Mouse (Mus musculus) CH12.LX (cell line): ENCODE data around the gene Glipr1l2. TPM values are rescaled to one million over a fixed set of nuclear protein-coding genes. Genes with fewer than 3 reads are reported as not detected.
A peak's percentile ranks its signal among the peaks of the same experiment; 100 is the strongest.

ENCODE experiments used
- DNase-seq: peaks from one replicate; pipeline ENCODE4 v3.0.0-alpha.2; 2013; ENCODE audit errors: extremely low read depth
- H3K27ac ChIP-seq: 2 replicates; pipeline ENCODE4 v1.5.1; 2012; ENCODE audit warnings: low read depth, mild to moderate bottlenecking, control low read depth, moderate library complexity; ENCODE audit not compliant: insufficient read depth
- H3K27me3 ChIP-seq: replicated peaks from 2 replicates; pipeline ENCODE3; 2012; ENCODE audit warnings: inconsistent platforms
- H3K36me3 ChIP-seq, 2 experiments: replicated peaks in 1 of 2; 2 replicates each; pipeline versions ENCODE3 to v1.6.1; 2012; ENCODE audit warnings: inconsistent platforms in 1 of 2, low read length in 1 of 2, mild to moderate bottlenecking in 1 of 2, mixed read lengths in 1 of 2, moderate library complexity in 1 of 2; ENCODE audit not compliant: control insufficient read depth in 1 of 2, insufficient read depth in 1 of 2
- H3K4me1 ChIP-seq, 2 experiments: 2 replicates each; pipeline ENCODE4 v1.6.1; 2012; ENCODE audit warnings: inconsistent platforms in 1 of 2, moderate library complexity in 1 of 2; ENCODE audit not compliant: insufficient read depth in 2 of 2, control insufficient read depth in 1 of 2
- H3K4me2 ChIP-seq: 2 replicates; pipeline ENCODE4 v1.6.1; 2012; ENCODE audit warnings: low read depth, mild to moderate bottlenecking, control low read depth; ENCODE audit not compliant: poor library complexity, insufficient read depth, severe bottlenecking
- H3K4me3 ChIP-seq, 3 experiments: fragments of 150-350 bp in 1 of 3; sonication (generic) in 1 of 3; replicated peaks in 1 of 3; 2 replicates each; pipeline versions ENCODE3 to v1.5.1; 2011 to 2012; ENCODE audit warnings: low read depth in 2 of 3, low read length in 2 of 3, mild to moderate bottlenecking in 2 of 3, moderate library complexity in 2 of 3, control low read depth in 1 of 3, improper control_type of control experiment in 1 of 3, inconsistent platforms in 1 of 3, mixed read lengths in 1 of 3; ENCODE audit not compliant: poor library complexity in 1 of 3
- H3K79me2 ChIP-seq: replicated peaks from 2 replicates; pipeline ENCODE4 v1.6.1; 2012; ENCODE audit warnings: mild to moderate bottlenecking, moderate library complexity; ENCODE audit not compliant: control insufficient read depth, poor library complexity, insufficient read depth, severe bottlenecking; ENCODE audit errors: extremely low read depth
- H3K9ac ChIP-seq: 2 replicates; pipeline ENCODE4 v1.6.1; 2012; ENCODE audit warnings: low read depth, mild to moderate bottlenecking, control low read depth, moderate library complexity; ENCODE audit not compliant: insufficient read depth
- H3K9me3 ChIP-seq: replicated peaks from 2 replicates; pipeline ENCODE3; 2012; ENCODE audit warnings: low read length, inconsistent platforms, mixed read lengths
- BHLHE40 ChIP-seq: IDR thresholded peaks from 2 replicates; pipeline ENCODE4 v1.6.1; 2011; ENCODE audit warnings: mild to moderate bottlenecking, low read depth, low read length, improper control_type of control experiment
- CTCF ChIP-seq, 2 experiments: IDR thresholded peaks in 1 of 2; conservative IDR thresholded peaks in 1 of 2; 2 replicates each; pipeline ENCODE4 v1.5.1; 2011 to 2012; ENCODE audit warnings: low read depth in 2 of 2, low read length in 2 of 2, improper control_type of control experiment in 1 of 2, inconsistent platforms in 1 of 2, mild to moderate bottlenecking in 1 of 2, moderate library complexity in 1 of 2
- ELF1 ChIP-seq: IDR thresholded peaks from 2 replicates; pipeline ENCODE4 v1.6.1; 2014; ENCODE audit warnings: low read depth, mild to moderate bottlenecking, inconsistent platforms, low read length, improper control_type of control experiment
- EP300 ChIP-seq: IDR thresholded peaks from 2 replicates; pipeline ENCODE4 v1.6.1; 2011; ENCODE audit warnings: low read length, improper control_type of control experiment
- HCFC1 ChIP-seq: IDR thresholded peaks from 2 replicates; pipeline ENCODE4 v1.6.1; 2012; ENCODE audit warnings: low read depth, mild to moderate bottlenecking, inconsistent platforms, low read length, improper control_type of control experiment
- JUN ChIP-seq: IDR thresholded peaks from 2 replicates; pipeline ENCODE4 v1.6.1; 2011; ENCODE audit warnings: low read depth, mild to moderate bottlenecking, low read length, improper control_type of control experiment, moderate library complexity; ENCODE audit not compliant: insufficient read depth
- MAFK ChIP-seq: IDR thresholded peaks from 2 replicates; pipeline ENCODE4 v1.6.1; 2011; ENCODE audit warnings: low read length, improper control_type of control experiment; ENCODE audit not compliant: insufficient replicate concordance
- MEF2A ChIP-seq: IDR thresholded peaks from 2 replicates; pipeline ENCODE4 v1.6.1; 2014; ENCODE audit warnings: low read depth, mild to moderate bottlenecking, inconsistent platforms, low read length, improper control_type of control experiment, borderline replicate concordance
- MXI1 ChIP-seq: IDR thresholded peaks from 2 replicates; pipeline ENCODE4 v1.6.1; 2011; ENCODE audit warnings: mild to moderate bottlenecking, low read depth, low read length, improper control_type of control experiment
- NELFE ChIP-seq: IDR thresholded peaks from 2 replicates; pipeline ENCODE4 v1.6.1; 2011; ENCODE audit warnings: low read depth, low read length, improper control_type of control experiment
- NRF1 ChIP-seq: IDR thresholded peaks from 2 replicates; pipeline ENCODE4 v1.6.1; 2014; ENCODE audit warnings: low read depth, mild to moderate bottlenecking, inconsistent platforms, low read length, improper control_type of control experiment, moderate library complexity
- POLR2A ChIP-seq: IDR thresholded peaks from 2 replicates; pipeline ENCODE4 v1.6.1; 2011; ENCODE audit warnings: low read depth, mild to moderate bottlenecking, improper control_type of control experiment, low read length
- POLR2AphosphoS2 ChIP-seq: IDR thresholded peaks from 2 replicates; pipeline ENCODE4 v1.6.1; 2011; ENCODE audit warnings: low read depth, low read length, improper control_type of control experiment
- RAD21 ChIP-seq: IDR thresholded peaks from 2 replicates; pipeline ENCODE4 v1.6.1; 2011; ENCODE audit warnings: low read depth, mild to moderate bottlenecking, low read length, improper control_type of control experiment, moderate library complexity
- SIN3A ChIP-seq: IDR thresholded peaks from 2 replicates; pipeline ENCODE4 v1.6.1; 2012; ENCODE audit warnings: low read length, improper control_type of control experiment, inconsistent platforms
- SMC3 ChIP-seq: IDR thresholded peaks from 2 replicates; pipeline ENCODE4 v1.6.1; 2011; ENCODE audit warnings: low read depth, low read length, improper control_type of control experiment
- TCF12 ChIP-seq: IDR thresholded peaks from 2 replicates; pipeline ENCODE4 v1.6.1; 2014; ENCODE audit warnings: low read depth, mild to moderate bottlenecking, inconsistent platforms, low read length, improper control_type of control experiment
- USF1 ChIP-seq: IDR thresholded peaks from 2 replicates; pipeline ENCODE4 v1.6.1; 2014; ENCODE audit warnings: low read depth, mild to moderate bottlenecking, inconsistent platforms, low read length, improper control_type of control experiment
- USF2 ChIP-seq: conservative IDR thresholded peaks from 2 replicates; pipeline ENCODE4 v1.6.1; 2011; ENCODE audit warnings: low read depth, low read length, improper control_type of control experiment
- ZMIZ1 ChIP-seq: IDR thresholded peaks from 2 replicates; pipeline ENCODE4 v1.6.1; 2012; ENCODE audit warnings: low read depth, mild to moderate bottlenecking, inconsistent platforms, low read length, improper control_type of control experiment
- dilution Hi-C: fragments of 300-500 bp; cut with MboI; formaldehyde crosslinking; loops from 2 replicates; pipeline ENCODE4 v1.14.3; 2020; ENCODE audit warnings: low sequenced_read_pairs; ENCODE audit not compliant: extremely low pct_unique_long_range_greater_than_20kb, extremely low pct_ligation_motif_present
- in situ Hi-C: fragments of 300-500 bp; cut with MboI; formaldehyde crosslinking; loops from 3 replicates; pipeline ENCODE4 v1.14.3; 2019; ENCODE audit warnings: low sequenced_read_pairs, low pct_ligation_motif_present, low pct_unique_long_range_greater_than_20kb, mixed read lengths
- polyA plus RNA-seq: library from polyadenylated mRNA; unstranded; fragments of >175 nt; gene quantifications from 2 replicates; pipeline ENCODE4 v1.2.1, GENCODE M21; 2012; ENCODE audit warnings: low read depth; ENCODE audit not compliant: insufficient read length
- total RNA-seq, 2 experiments: library from RNA; depleted of rRNA; stranded (reverse); fragments of 300-350 nt in 1 of 2; fragments of >200 nt in 1 of 2; gene quantifications; 2 replicates each; pipeline ENCODE4 v1.2.3; 2012 to 2014

The Glipr1l2 gene
- total and polyA plus RNA-seq, 3 experiments = not detected

GRCm38 (mm10) chr10:112138050-112138870 lies 55.1 kb downstream of the Glipr1l2 start:
- no peak overlapping the region for H3K4me3 ChIP-seq
- in situ Hi-C loops = no loop called here
- peak; percentile 61 for DNase-seq
- H3K79me2 ChIP-seq = no peaks in the 10 kb centered on the region
- H3K27ac ChIP-seq = no peak overlapping the region
- 0 out of 4 replicates have a peak, but pooled peaks cover 0 to 2% of the 10 kb centered on the region in 2 experiments for H3K4me1 ChIP-seq
- H3K27me3 ChIP-seq = no peaks in the 10 kb centered on the region
- H3K36me3 ChIP-seq = no peaks in the 10 kb centered on the region
- peak overlapping the region; percentile 47 for H3K4me2 ChIP-seq
- no peaks in the 10 kb centered on the region for H3K9me3 ChIP-seq
- no peak overlapping the region for H3K9ac ChIP-seq
- no peak for TF ChIP-seq POLR2AphosphoS2
- TF ChIP-seq USF1 = no peak
- no peak for TF ChIP-seq MAFK
- peak; percentile 82 for TF ChIP-seq NRF1
- TF ChIP-seq CTCF (conservative IDR thresholded peaks at IDR 0.05 in 1 of 2, IDR thresholded peaks at IDR 0.05 in 1 of 2; ENCODE audit: low read depth in 2 of 2, low read length in 2 of 2) = peak; percentile 39 to 65; a peak in 3 of 4 replicates
- TF ChIP-seq HCFC1 = no peak
- TF ChIP-seq MXI1 = no peak
- TF ChIP-seq RAD21 = peak; percentile 47
- no peak for TF ChIP-seq EP300
- TF ChIP-seq BHLHE40 = no peak
- TF ChIP-seq JUN = no peak
- TF ChIP-seq NELFE = no peak
- TF ChIP-seq ZMIZ1 = no peak
- peak; percentile 45 for TF ChIP-seq SMC3
- no peak for TF ChIP-seq USF2
- no peak for TF ChIP-seq ELF1
- no peak for TF ChIP-seq SIN3A
- dilution Hi-C loops = no loop called here

DNA sequence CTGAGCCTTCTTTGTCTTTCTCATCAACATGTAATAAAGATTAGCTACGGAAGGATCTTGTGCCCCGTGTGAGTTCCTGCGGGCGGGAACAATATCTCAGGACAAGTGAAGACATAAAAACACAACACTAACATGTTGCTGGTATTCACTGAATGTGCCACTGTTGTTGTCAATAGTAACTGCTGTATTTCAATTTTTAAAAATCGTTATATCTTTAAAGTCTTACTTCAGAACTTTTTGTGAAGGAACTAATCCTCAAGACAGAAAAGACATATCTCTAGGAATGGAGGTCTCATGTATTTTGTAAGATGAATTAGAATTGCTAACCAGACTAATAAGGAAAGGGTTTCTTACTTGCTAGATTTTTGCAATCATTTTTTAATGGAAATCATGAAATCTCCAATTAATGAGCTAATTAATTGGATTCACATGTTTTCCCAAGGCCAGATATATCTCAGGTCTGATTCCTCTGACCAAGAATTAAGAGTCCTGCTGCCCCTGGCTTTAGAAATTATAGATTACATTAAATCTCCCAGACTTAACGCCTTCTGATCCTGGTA lies 55.8 kb downstream of the Glipr1l2 start:
- H3K79me2 ChIP-seq = no peaks in the 10 kb centered on the region
- H3K4me1 ChIP-seq = 0 out of 4 replicates have a peak, but pooled peaks cover 0 to 2% of the 10 kb centered on the region in 2 experiments
- no peak overlapping the region for H3K4me3 ChIP-seq
- no peak overlapping the region for H3K9ac ChIP-seq
- no peak for DNase-seq
- peak overlapping the region; percentile 47 for H3K4me2 ChIP-seq
- H3K9me3 ChIP-seq = no peaks in the 10 kb centered on the region
- H3K27me3 ChIP-seq = no peaks in the 10 kb centered on the region
- no peaks in the 10 kb centered on the region for H3K36me3 ChIP-seq
- dilution Hi-C loops (no loop called here), in situ Hi-C loops (no loop called here)
- H3K27ac ChIP-seq = no peak overlapping the region
- TF ChIP-seq NELFE (no peak), POLR2A (no peak), BHLHE40 (no peak), MXI1 (no peak), CTCF (conservative IDR thresholded peaks at IDR 0.05 in 1 of 2, IDR thresholded peaks at IDR 0.05 in 1 of 2; ENCODE audit: low read depth in 2 of 2, low read length in 2 of 2) (no peak), MEF2A (no peak), TCF12 (no peak)
